Mouse (Mus musculus): ENCODE results near the gene Npcd. TPM values are rescaled to one million over a fixed set of nuclear protein-coding genes. Genes with fewer than 3 reads are reported as not detected.
"Not testable (repeated sequence)": the region's sequence is repeated elsewhere in the genome, so short reads cannot be mapped to it uniquely, and the experiment has no call there.

Npcd gene
- polyA plus RNA-seq, 1 experiment from 2014 or later = not detected

DNA sequence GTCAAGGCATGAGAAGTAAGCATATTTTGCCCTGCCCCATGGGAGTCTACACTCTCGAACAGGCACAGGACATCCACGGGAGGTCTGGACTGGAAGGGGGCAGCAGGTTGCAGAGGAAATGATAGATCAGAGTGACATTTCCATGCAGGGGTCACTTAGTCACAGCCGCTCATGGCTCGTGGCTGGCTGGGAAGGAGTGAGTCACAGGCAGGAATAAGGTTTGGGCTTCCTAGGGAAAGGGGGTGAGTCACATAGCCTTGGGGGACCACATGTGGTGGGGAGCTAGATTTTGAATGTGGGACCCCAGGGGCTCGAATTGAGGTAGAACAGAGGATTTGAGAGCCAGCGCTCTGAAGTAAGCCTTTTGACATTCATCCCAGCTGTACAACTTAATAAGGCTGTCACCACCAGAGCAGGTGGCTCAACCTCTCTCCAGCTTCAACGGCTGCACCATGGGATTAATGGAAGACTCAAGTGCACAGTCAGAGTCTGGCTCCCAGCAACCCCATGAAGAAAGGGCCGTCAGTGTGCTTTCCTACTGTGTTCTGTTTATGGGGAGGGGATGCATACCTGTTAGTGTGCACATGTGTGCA is 20.3 kb downstream of the Npcd start:
- no peak overlapping the region for H3K9ac ChIP-seq (replicated peaks)
- no peak overlapping the region for H3K4me2 ChIP-seq
- H3K4me3 ChIP-seq (replicated peaks) = no peak overlapping the region
- peaks cover 36% of the 10 kb centered on the region for H3K27me3 ChIP-seq
- WGBS = 53% methylated on average over 8 of the region's 8 CpGs
- H3K36me3 ChIP-seq = no peaks in the 10 kb centered on the region
- no peak for ATAC-seq (ENCODE audit: insufficient number of reproducible peaks, insufficient read depth, low FRiP score, low TSS enrichment, low read depth)
- no peak overlapping the region for H3K27ac ChIP-seq
- H3K4me1 ChIP-seq (replicated peaks) = no peaks in the 10 kb centered on the region; the same call in 1 of the 2 replicates
- H3K9me3 ChIP-seq = 0 out of 2 replicates have a peak, but pooled peaks cover 5% of the 10 kb centered on the region

DNA sequence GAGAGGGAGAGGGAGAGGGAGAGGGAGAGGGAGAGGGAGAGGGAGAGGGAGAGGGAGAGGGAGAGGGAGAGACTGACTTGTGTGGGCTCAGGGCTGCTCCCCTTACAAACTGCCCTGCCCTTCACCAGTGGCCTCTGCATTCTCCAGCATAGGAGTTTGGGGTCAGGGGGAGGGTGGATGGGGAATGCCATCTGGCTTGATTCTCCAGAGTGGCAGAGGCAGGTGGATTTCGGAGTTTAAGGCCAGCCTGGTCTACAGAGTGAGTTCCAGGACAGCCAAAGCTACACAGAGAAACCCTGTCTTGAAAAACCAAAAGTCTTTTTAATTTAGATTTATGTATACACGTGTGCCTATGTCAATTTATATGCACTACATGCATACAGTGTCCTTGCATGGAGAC is 21.2 kb downstream of the Npcd start:
- not testable (repeated sequence) for H3K27ac ChIP-seq; H3K9me3 ChIP-seq; H3K36me3 ChIP-seq; H3K4me3 ChIP-seq (replicated peaks); H3K9ac ChIP-seq (replicated peaks); H3K4me1 ChIP-seq (replicated peaks); ATAC-seq (ENCODE audit: insufficient number of reproducible peaks, insufficient read depth, low FRiP score, low TSS enrichment, low read depth); H3K4me2 ChIP-seq
- H3K27me3 ChIP-seq = peaks cover 40% of the 10 kb centered on the region
- 76% methylated on average over 2 of the region's 2 CpGs for WGBS

DNA sequence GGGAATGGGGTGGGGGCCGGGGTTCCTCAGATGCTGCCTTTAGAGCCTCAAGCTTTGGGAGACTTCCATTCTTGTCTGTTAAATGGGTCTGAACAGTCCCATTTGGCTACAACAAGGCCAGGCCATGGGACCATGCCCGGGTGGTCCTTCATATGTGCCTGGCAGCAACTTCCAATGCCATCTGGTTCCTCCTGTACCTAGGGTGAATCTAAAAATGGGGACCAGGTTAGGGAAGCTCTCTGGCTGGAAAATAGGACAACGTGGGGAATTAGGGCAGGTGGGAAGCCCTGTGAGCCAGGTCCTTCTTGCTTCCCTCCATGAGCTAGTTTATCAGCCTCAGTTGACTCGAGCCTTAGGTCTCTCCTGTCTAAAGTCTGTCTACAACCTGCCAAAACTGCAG is 23.0 kb downstream of the Npcd start:
- no peak overlapping the region for H3K9ac ChIP-seq (replicated peaks)
- no peak overlapping the region for H3K4me3 ChIP-seq (replicated peaks)
- no peak overlapping the region for H3K27ac ChIP-seq
- no peaks in the 10 kb centered on the region for H3K36me3 ChIP-seq
- ATAC-seq (ENCODE audit: insufficient number of reproducible peaks, insufficient read depth, low FRiP score, low TSS enrichment, low read depth) = no peak
- no peaks in the 10 kb centered on the region; the same call in 1 of the 2 replicates for H3K4me1 ChIP-seq (replicated peaks)
- H3K4me2 ChIP-seq = no peak overlapping the region
- WGBS = 71% methylated on average over 4 of the region's 4 CpGs
- no peaks in the 10 kb centered on the region for H3K9me3 ChIP-seq
- peaks cover 58% of the 10 kb centered on the region for H3K27me3 ChIP-seq

- WGBS = 63% methylated on average over 3 of the region's 3 CpGs
- no peak for ATAC-seq (ENCODE audit: insufficient number of reproducible peaks, insufficient read depth, low FRiP score, low TSS enrichment, low read depth)
- Histone ChIP-seq H3K9ac (replicated peaks) (no peak overlapping the region), H3K4me3 (replicated peaks) (no peak overlapping the region), H3K4me2 (no peak overlapping the region), H3K36me3 (no peaks in the 10 kb centered on the region), H3K4me1 (replicated peaks) (no peaks in the 10 kb centered on the region; the same call in 1 of the 2 replicates), H3K27me3 (peaks cover 67% of the 10 kb centered on the region), H3K9me3 (no peaks in the 10 kb centered on the region), H3K27ac (no peak overlapping the region)
Measured at GRCm38 (mm10) chr15:79810061-79810460, 24.0 kb downstream of the Npcd start.

- H3K27ac ChIP-seq = no peak overlapping the region
- H3K27me3 ChIP-seq = peaks cover 78% of the 10 kb centered on the region
- peaks cover 8% of the 10 kb centered on the region for H3K4me1 ChIP-seq (replicated peaks)
- WGBS = 61% methylated on average over 5 of the region's 5 CpGs
- H3K9ac ChIP-seq (replicated peaks) = no peak overlapping the region
- H3K36me3 ChIP-seq = no peaks in the 10 kb centered on the region
- no peak overlapping the region for H3K4me3 ChIP-seq (replicated peaks)
- H3K9me3 ChIP-seq = no peaks in the 10 kb centered on the region
- no peak overlapping the region for H3K4me2 ChIP-seq
- ATAC-seq (ENCODE audit: insufficient number of reproducible peaks, insufficient read depth, low FRiP score, low TSS enrichment, low read depth) = no peak
Measured at GRCm38 (mm10) chr15:79808658-79809057, 25.4 kb downstream of the Npcd start.

DNA sequence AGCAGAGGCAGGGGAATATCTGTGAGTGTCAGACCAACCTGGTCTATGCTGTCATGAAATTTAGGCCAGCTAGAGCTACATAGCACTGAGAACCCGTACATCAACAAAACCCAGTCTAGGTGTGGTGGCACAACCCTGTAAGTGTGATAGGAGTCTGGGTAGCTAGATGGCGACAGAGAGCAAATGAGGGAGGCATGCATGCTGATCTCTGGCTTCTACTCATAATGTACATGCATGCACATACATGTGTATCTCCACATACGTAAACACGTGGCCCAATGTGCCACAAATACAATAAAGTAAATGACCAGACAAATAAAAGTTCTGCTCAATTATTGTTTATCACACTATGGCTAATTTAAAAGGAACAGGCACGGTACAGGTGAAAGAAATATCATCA is 25.9 kb downstream of the Npcd start:
- 34% methylated on average over 5 of the region's 5 CpGs for WGBS
- H3K4me2 ChIP-seq = no peak overlapping the region
- ATAC-seq (ENCODE audit: insufficient number of reproducible peaks, insufficient read depth, low FRiP score, low TSS enrichment, low read depth) = no peak

GRCm38 (mm10) chr15:79807050-79807449 is 27.0 kb downstream of the Npcd start:
- H3K9me3 ChIP-seq = no peaks in the 10 kb centered on the region
- peaks cover 9% of the 10 kb centered on the region for H3K4me1 ChIP-seq (replicated peaks)
- ATAC-seq (ENCODE audit: insufficient number of reproducible peaks, insufficient read depth, low FRiP score, low TSS enrichment, low read depth) = no peak
- WGBS = 36% methylated on average over 1 of the region's 1 CpGs
- H3K9ac ChIP-seq (replicated peaks) = no peak overlapping the region
- H3K4me2 ChIP-seq = no peak overlapping the region
- H3K27ac ChIP-seq = no peak overlapping the region
- H3K4me3 ChIP-seq (replicated peaks) = no peak overlapping the region
- peaks cover 90% of the 10 kb centered on the region for H3K27me3 ChIP-seq
- H3K36me3 ChIP-seq = no peaks in the 10 kb centered on the region

More for the DNA sequence above, 25.9 kb downstream of the Npcd start:
- H3K4me1 ChIP-seq (replicated peaks) = peaks cover 9% of the 10 kb centered on the region
- H3K9ac ChIP-seq (replicated peaks) = no peak overlapping the region
- H3K27ac ChIP-seq = no peak overlapping the region
- no peaks in the 10 kb centered on the region for H3K36me3 ChIP-seq
- H3K4me3 ChIP-seq (replicated peaks) = no peak overlapping the region
- peaks cover 83% of the 10 kb centered on the region for H3K27me3 ChIP-seq
- H3K9me3 ChIP-seq = no peaks in the 10 kb centered on the region

DNA sequence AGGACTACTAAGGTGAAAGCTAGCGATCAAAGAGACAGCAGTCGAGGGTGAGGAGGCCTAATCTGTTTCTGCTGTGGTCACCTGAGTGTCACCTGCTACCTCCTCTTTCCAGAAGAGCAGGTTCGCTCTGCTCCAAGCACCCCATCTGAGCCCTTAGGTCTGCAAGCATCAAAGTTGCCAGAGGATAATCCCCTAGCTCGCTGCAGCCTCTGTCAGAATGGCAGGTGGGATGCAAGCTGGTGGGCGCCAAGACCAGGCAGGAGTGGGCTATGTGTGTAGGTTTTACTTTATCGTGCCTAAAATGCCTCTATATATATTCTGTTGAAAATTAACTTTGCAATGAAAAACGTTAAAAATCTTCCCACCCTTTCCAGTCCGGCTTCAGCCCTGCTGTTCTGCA is 28.8 kb downstream of the Npcd start:
- no peaks in the 10 kb centered on the region for H3K9me3 ChIP-seq
- H3K27me3 ChIP-seq = peaks cover 92% of the 10 kb centered on the region
- no peaks in the 10 kb centered on the region for H3K36me3 ChIP-seq
- H3K4me2 ChIP-seq = peak overlapping the region; percentile 93; the same call in 1 of the 2 replicates
- H3K4me3 ChIP-seq (replicated peaks) = peak overlapping the region; percentile 65
- H3K4me1 ChIP-seq (replicated peaks) = peaks cover 9% of the 10 kb centered on the region
- WGBS = 21% methylated on average over 8 of the region's 8 CpGs
- no peak for ATAC-seq (ENCODE audit: insufficient number of reproducible peaks, insufficient read depth, low FRiP score, low TSS enrichment, low read depth)
- H3K27ac ChIP-seq = no peak overlapping the region
- H3K9ac ChIP-seq (replicated peaks) = no peak overlapping the region

DNA sequence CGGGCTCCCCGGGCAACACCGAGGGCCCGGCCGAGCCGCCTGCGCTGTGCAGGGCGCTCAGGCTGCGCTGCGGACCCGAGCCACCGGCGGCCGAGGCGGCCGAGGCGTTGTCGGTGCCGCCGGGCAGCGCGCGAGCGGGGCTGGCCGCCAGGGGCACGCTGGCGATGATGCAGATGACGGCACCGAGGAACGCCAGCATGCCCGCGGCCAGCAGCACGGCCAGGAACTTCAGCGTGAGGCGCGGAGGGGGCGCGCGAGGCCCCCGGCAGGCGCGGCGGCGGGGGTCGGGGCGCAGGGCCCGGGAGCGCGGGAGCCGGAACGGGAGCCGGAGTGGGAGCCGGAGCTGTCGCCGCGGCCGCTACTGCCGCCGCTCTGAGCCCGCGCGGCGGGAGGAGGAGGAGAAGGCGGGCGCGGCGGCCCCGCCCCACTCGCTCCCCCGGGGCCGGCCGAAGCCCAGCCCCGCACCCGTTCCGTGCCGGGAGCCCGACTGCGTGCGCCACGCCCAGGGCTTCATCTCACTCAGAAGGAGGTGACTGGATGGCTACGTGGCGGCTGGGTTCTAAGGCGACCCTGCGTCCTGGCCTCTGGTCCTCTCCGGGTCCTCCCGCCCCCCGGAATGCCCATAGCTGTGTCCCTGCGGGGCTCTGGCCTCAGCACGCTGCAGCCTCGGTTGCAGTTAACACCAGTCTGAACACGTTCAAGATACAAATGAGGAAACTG is 29.5 kb downstream of the Npcd start, which contains the start of gene Nptxr:
Nptxr (minus strand) TSS at position 415 of the 720 bp plus-strand sequence.
- Histone ChIP-seq H3K27ac (no peak within 1 kb of the TSS), H3K9ac (replicated peaks) (peak within 1 kb of the TSS; percentile 66), H3K36me3 (no peaks in the 10 kb centered on the region), H3K4me1 (replicated peaks) (peaks cover 9% of the 10 kb centered on the region), H3K4me2 (peak within 1 kb of the TSS; percentile 93), H3K27me3 (peaks cover 90% of the 10 kb centered on the region), H3K9me3 (no peaks in the 10 kb centered on the region), H3K4me3 (replicated peaks) (peak within 1 kb of the TSS; percentile 65)
- peak; percentile 38; the same call in 1 of the 2 replicates for ATAC-seq (ENCODE audit: insufficient number of reproducible peaks, insufficient read depth, low FRiP score, low TSS enrichment, low read depth)
- WGBS = 0% methylated on average over 46 of the region's 91 CpGs

DNA sequence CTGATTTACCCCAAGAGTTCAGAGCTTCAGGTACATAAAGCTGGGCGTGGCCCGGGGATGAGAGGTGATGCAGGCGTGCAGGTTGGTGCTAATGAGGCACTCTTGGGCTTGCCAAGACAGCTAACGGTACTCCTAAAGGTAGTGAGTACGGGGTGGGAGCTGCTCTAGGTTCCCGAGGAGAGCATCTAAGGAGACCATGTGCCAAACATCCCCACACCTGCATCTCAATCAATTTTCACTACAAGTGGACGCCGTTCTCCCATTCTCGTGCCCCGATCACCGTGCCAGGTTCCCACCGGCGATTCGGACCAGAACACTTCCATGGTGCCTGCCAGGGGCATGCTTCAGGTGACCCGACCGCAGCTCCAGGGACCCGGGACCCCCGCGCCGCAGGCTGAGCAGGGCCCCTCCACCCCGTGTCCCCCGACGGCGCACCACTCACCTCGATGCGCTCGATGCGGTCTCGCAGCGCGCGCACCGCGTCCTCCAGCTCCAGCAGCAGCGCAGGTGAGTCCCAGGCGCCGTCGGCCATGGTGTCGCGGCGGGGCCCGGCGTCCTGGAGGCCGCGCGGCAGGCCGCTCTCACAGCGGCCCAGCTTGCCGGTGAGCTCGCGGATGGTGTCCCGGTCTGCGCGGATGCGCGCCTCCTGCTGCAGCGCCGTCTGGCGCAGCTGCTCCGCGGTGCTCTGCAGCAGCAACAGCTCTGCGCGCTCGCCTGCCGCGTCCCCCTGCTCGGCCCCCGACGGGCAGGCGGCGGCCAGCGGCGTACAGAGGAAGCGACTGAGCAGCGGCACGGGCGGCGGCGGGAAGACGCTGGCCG is 30.3 kb downstream of the Npcd start:
- ATAC-seq (ENCODE audit: insufficient number of reproducible peaks, insufficient read depth, low FRiP score, low TSS enrichment, low read depth) = no peak
- H3K27ac ChIP-seq = no peak overlapping the region
- WGBS = 5% methylated on average over 81 of the region's 81 CpGs

DNA sequence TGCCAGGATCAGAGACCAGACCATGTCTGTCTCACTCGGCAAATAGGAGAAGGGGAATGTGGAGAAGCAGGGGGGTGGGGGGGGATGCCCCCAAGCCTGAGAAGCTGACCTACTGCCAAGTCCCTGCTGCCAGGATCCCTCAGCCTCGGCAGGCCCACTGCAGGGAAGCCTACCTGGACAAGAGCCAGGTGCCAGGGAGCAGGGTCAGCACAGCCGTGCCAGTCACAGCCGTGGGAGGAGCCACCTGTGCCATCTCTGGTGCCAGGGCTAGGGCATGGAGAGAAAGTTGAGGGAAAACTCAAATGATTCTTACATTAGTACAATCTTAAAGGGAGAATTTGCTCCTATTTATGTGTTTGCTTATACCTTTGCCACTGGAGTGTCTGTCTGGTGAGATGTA is 31.7 kb downstream of the Npcd start:
- no peak overlapping the region for H3K27ac ChIP-seq
- H3K4me1 ChIP-seq (replicated peaks) = peaks cover 9% of the 10 kb centered on the region
- H3K4me3 ChIP-seq (replicated peaks) = no peak overlapping the region
- no peak overlapping the region for H3K9ac ChIP-seq (replicated peaks)
- ATAC-seq (ENCODE audit: insufficient number of reproducible peaks, insufficient read depth, low FRiP score, low TSS enrichment, low read depth) = no peak
- WGBS = 62% methylated on average over 4 of the region's 4 CpGs
- peaks cover 79% of the 10 kb centered on the region for H3K27me3 ChIP-seq
- no peak overlapping the region for H3K4me2 ChIP-seq
- H3K36me3 ChIP-seq = no peaks in the 10 kb centered on the region
- no peaks in the 10 kb centered on the region for H3K9me3 ChIP-seq

More for the DNA sequence above, 30.3 kb downstream of the Npcd start:
- H3K9ac ChIP-seq (replicated peaks) = peak overlapping the region; percentile 66
- H3K27me3 ChIP-seq = peaks cover 84% of the 10 kb centered on the region
- no peaks in the 10 kb centered on the region for H3K36me3 ChIP-seq
- no peaks in the 10 kb centered on the region for H3K9me3 ChIP-seq
- peak overlapping the region; percentile 93 for H3K4me2 ChIP-seq
- H3K4me3 ChIP-seq (replicated peaks) = peak overlapping the region; percentile 65
- H3K4me1 ChIP-seq (replicated peaks) = peaks cover 9% of the 10 kb centered on the region
